Mouse (Mus musculus) liver, embryonic 11.5 days (tissue): ENCODE measurements around the gene Adgrg2. TPM values are rescaled to one million over a fixed set of nuclear protein-coding genes. Genes with fewer than 3 reads are reported as not detected.
A peak's percentile ranks its signal among the peaks of the same experiment; 100 is the strongest.

Experiments used
- ATAC-seq: fragments of 200-750 bp; cut with Nextera tagmentation; replicated peaks from 2 replicates; pipeline ENCODE4 v1.8.0; 2017; ENCODE audit warnings: moderate number of reproducible peaks, mild to moderate bottlenecking, moderate TSS enrichment, moderate library complexity; ENCODE audit not compliant: low FRiP score
- DNase-seq: peaks from one replicate; pipeline ENCODE4 v3.0.0-alpha.2; 2017; ENCODE audit warnings: low spot score
- H3K27ac ChIP-seq: fragments of 300-500 bp; sonication (generic); 2 replicates; pipeline ENCODE4 v1.5.1; 2014; ENCODE audit warnings: mild to moderate bottlenecking, low read depth, low read length, control low read depth
- H3K27me3 ChIP-seq: fragments of 300-500 bp; sonication (generic); replicated peaks from 2 replicates; pipeline ENCODE4 v1.6.1; 2014; ENCODE audit warnings: low read length, mixed read lengths; ENCODE audit not compliant: control insufficient read depth, insufficient read depth
- H3K36me3 ChIP-seq: fragments of 300-500 bp; sonication (generic); 2 replicates; pipeline ENCODE4 v1.6.1; 2014; ENCODE audit warnings: mild to moderate bottlenecking, low read length, moderate library complexity, mixed read lengths; ENCODE audit not compliant: control insufficient read depth, insufficient read depth
- H3K4me1 ChIP-seq: fragments of 300-500 bp; sonication (generic); replicated peaks from 2 replicates; pipeline ENCODE4 v1.6.1; 2014; ENCODE audit warnings: low read length, mixed read lengths; ENCODE audit not compliant: control insufficient read depth, insufficient read depth
- H3K4me2 ChIP-seq: fragments of 300-500 bp; sonication (generic); 2 replicates; pipeline ENCODE4 v1.6.1; 2014; ENCODE audit warnings: mild to moderate bottlenecking, control low read depth, moderate library complexity
- H3K4me3 ChIP-seq: fragments of 300-500 bp; sonication (generic); 2 replicates; pipeline ENCODE4 v1.5.1; 2014; ENCODE audit warnings: low read depth, low read length, control low read depth
- H3K9ac ChIP-seq: fragments of 300-500 bp; sonication (generic); 2 replicates; pipeline ENCODE4 v1.6.1; 2014; ENCODE audit warnings: low read depth, low read length, control low read depth
- H3K9me3 ChIP-seq: fragments of 300-500 bp; sonication (generic); 2 replicates; pipeline ENCODE4 v1.6.1; 2016; ENCODE audit warnings: low read length, inconsistent platforms, mixed read lengths; ENCODE audit not compliant: control insufficient read depth
- WGBS: fragments of 180-500 bp; shearing (Covaris S2); extraction: QIAGEN DNeasy Blood & Tissue Kit; methylation state at CpG from one replicate; pipeline ENCODE4 v1.1.7; 2014; 5-methylcytosine and 5-hydroxymethylcytosine counted together
- polyA plus RNA-seq: library from polyadenylated mRNA; unstranded; fragments of >200 nt; fragmentation: Nextera tagmentation; extraction: Ambion mirVana; gene quantifications from 2 replicates; pipeline ENCODE4 v1.2.1, GENCODE M21; 2014

Gene Adgrg2
- polyA plus RNA-seq, result 0.11 and 0.47 TPM in 2 replicates

- no peaks in the 10 kb centered on the region for H3K4me1 ChIP-seq
- WGBS, result 11% methylated on average over 27 of the region's 42 CpGs
- peak within 1 kb of the TSS; percentile 48 for H3K4me3 ChIP-seq
- H3K27ac ChIP-seq, result no peak within 1 kb of the TSS
- ATAC-seq (peak; percentile 56; the same call in 1 of the 2 replicates), DNase-seq (peak; percentile 33)
- H3K27me3 ChIP-seq, result peaks cover 26% of the 10 kb centered on the region
- no peaks in the 10 kb centered on the region for H3K9me3 ChIP-seq
- no peaks in the 10 kb centered on the region for H3K36me3 ChIP-seq
- peak within 1 kb of the TSS; percentile 68 for H3K4me2 ChIP-seq
- H3K9ac ChIP-seq, result no peak within 1 kb of the TSS
These were observed at the start of gene Adgrg2 for GRCm38 (mm10) chrX:160390464-160390956. Adgrg2 (plus strand) TSS chrX:160390690.

GRCm38 (mm10) chrX:160350995-160351394 is 39.5 kb upstream of the Adgrg2 start:
- DNase-seq (no peak), ATAC-seq (no peak)
- Histone ChIP-seq H3K4me1 (no peaks in the 10 kb centered on the region), H3K9me3 (no peaks in the 10 kb centered on the region), H3K4me2 (no peak overlapping the region), H3K4me3 (no peak overlapping the region), H3K27me3 (0 out of 2 replicates have a peak, but pooled peaks cover 3% of the 10 kb centered on the region), H3K36me3 (no peaks in the 10 kb centered on the region), H3K27ac (no peak overlapping the region), H3K9ac (no peak overlapping the region)
- WGBS, result 64% methylated on average over 7 of the region's 7 CpGs

DNA sequence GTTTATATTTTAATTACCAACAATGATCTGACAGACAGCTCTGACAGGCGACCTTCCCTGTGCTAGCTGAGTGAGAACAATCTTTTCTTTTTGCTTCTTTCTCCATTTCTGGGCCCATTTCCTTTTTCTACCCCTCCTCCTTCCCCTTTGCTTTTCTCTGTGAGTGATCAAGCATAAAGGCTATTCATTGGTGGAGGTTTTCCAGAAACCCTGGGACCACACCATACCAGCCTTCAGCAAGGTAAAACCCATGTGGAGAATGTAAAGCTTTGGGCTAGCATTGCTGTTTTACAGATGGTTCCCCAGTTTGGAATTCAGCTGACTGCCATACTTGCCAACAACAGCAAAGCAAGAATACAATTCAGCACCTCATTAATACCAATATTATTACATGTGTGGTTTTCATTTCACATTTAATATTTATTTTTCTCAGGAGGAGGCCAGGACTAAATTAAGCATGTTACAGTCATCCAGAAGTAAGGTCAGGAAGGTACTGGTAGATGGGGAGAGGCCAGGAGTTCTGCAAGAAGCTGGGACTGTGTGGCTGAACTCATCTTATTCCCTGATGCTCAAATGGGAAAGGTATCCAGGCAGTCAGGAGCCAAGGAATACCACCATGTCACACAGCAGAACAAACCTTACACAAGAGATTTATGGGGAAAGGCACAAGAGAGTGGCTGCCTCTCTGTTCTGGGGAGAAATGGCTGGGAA is 38.4 kb upstream of the Adgrg2 start:
- no peak for DNase-seq
- no peak overlapping the region for H3K27ac ChIP-seq
- H3K4me3 ChIP-seq, result no peak overlapping the region
- 0 out of 2 replicates have a peak, but pooled peaks cover 3% of the 10 kb centered on the region for H3K27me3 ChIP-seq
- no peaks in the 10 kb centered on the region for H3K36me3 ChIP-seq
- no peak overlapping the region for H3K9ac ChIP-seq
- no peak for ATAC-seq
- no peak overlapping the region for H3K4me2 ChIP-seq
- H3K9me3 ChIP-seq, result no peaks in the 10 kb centered on the region
- WGBS, result 60% methylated on average over 1 of the region's 1 CpGs
- no peaks in the 10 kb centered on the region for H3K4me1 ChIP-seq

GRCm38 (mm10) chrX:160384748-160385501 is 5.6 kb upstream of the Adgrg2 start:
- WGBS, result 71% methylated on average over 6 of the region's 6 CpGs
- peak; percentile 91 for ATAC-seq
- Histone ChIP-seq H3K4me1 (no peaks in the 10 kb centered on the region), H3K36me3 (no peaks in the 10 kb centered on the region), H3K9ac (no peak overlapping the region), H3K4me2 (no peak overlapping the region), H3K9me3 (no peaks in the 10 kb centered on the region), H3K27me3 (peaks cover 2% of the 10 kb centered on the region), H3K27ac (no peak overlapping the region), H3K4me3 (no peak overlapping the region)
- DNase-seq, result no peak

DNA sequence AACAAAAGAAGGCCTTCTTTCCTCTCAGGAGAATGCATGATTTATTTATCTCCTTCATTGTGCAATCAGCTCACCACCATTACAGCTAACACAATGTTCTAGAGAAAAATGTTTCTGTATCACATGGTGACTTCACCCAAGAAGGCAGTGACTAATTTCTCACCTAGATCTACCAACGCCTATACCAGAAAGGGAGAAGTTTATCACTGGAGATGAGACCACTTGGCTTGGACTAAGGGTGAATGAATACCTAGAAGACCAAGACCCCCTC is 5.1 kb upstream of the Adgrg2 start:
- Histone ChIP-seq H3K9me3 (no peaks in the 10 kb centered on the region), H3K36me3 (no peaks in the 10 kb centered on the region), H3K27me3 (peaks cover 7% of the 10 kb centered on the region), H3K9ac (no peak overlapping the region), H3K4me3 (no peak overlapping the region), H3K4me1 (no peaks in the 10 kb centered on the region), H3K4me2 (no peak overlapping the region), H3K27ac (no peak overlapping the region)
- no peak for ATAC-seq
- no peak for DNase-seq
- WGBS, result 74% methylated on average over 1 of the region's 1 CpGs

- Histone ChIP-seq H3K4me1 (no peaks in the 10 kb centered on the region), H3K27ac (no peak overlapping the region), H3K9ac (no peak overlapping the region), H3K36me3 (no peaks in the 10 kb centered on the region), H3K4me3 (no peak overlapping the region), H3K9me3 (no peaks in the 10 kb centered on the region), H3K4me2 (no peak overlapping the region), H3K27me3 (peaks cover 3% of the 10 kb centered on the region; the same call in 1 of the 2 replicates)
- 84% methylated on average over 4 of the region's 4 CpGs for WGBS
- ATAC-seq, result 0 out of 2 replicates have a peak, but pooled peaks have one; percentile 5
- no peak for DNase-seq
These were observed 22.5 kb downstream of the Adgrg2 start for GRCm38 (mm10) chrX:160412930-160413453.

DNA sequence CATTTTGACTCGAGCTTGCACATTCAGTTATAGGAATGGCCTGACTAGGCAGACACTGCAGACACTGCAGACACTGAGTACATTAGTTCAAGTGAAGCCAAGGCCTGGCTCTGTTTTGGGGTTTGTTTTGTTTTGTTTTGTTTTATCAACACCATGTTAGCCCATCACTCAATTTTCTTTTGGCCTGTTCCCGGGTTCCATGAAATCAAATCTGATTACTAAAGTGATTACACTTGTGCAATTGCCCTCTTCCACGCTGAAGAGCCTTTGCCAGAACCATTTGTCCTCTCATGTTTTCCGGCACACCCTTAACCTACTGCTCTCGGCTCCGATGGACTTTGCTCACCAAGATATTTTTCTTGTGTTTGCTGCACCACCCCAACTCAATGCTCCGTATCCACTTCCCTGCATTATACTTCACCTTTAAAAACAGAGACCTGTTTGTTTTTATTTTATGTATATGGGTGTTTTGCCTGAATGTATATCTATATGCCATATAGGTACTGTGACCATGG is 23.4 kb downstream of the Adgrg2 start:
- no peak overlapping the region for H3K4me3 ChIP-seq

DNA sequence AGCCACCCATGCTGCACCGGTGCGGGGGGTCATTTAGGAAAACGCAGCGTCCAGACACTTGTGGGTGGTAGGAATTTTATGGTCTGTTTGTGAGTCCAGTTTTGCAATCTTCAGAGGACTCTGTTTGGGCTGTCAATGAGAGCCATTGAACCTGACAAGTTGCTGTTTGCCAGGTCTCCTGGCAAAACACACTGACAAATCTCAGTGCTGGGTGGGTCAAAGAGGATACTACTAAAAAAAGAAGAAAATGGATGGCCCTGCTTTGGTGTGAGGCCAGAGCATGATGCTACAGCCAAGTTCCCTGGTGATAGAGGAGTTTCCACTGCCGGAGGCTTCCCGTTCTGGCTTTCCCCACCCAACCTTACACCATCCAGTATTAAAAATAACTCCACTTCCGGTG is 27.9 kb downstream of the Adgrg2 start:
- Histone ChIP-seq H3K36me3 (no peaks in the 10 kb centered on the region), H3K27me3 (no peaks in the 10 kb centered on the region), H3K9me3 (no peaks in the 10 kb centered on the region), H3K4me2 (no peak overlapping the region), H3K4me3 (no peak overlapping the region), H3K27ac (no peak overlapping the region), H3K9ac (no peak overlapping the region), H3K4me1 (no peaks in the 10 kb centered on the region)
- no peak for ATAC-seq
- WGBS, result 80% methylated on average over 7 of the region's 7 CpGs
- no peak for DNase-seq

More for the DNA sequence above, 23.4 kb downstream of the Adgrg2 start:
- Histone ChIP-seq H3K4me1 (no peaks in the 10 kb centered on the region), H3K4me2 (no peak overlapping the region), H3K27ac (no peak overlapping the region), H3K27me3 (peaks cover 3% of the 10 kb centered on the region; the same call in 1 of the 2 replicates), H3K9ac (no peak overlapping the region), H3K36me3 (no peaks in the 10 kb centered on the region), H3K9me3 (no peaks in the 10 kb centered on the region)
- DNase-seq (no peak), ATAC-seq (no peak)
- WGBS, result 86% methylated on average over 7 of the region's 7 CpGs
